Mouse (Mus musculus) MEL (cell line): ENCODE results near the gene Slc45a2.

Experiments used
- CTCF ChIP-seq, 3 experiments: IDR thresholded peaks in 2 of 3; conservative IDR thresholded peaks in 1 of 3; 2 replicates each; pipeline ENCODE4 v1.5.1; 2011 to 2012; ENCODE audit warnings: low read length in 3 of 3, low read depth in 2 of 3, mild to moderate bottlenecking in 2 of 3, improper control_type of control experiment in 1 of 3, inconsistent platforms in 1 of 3, mixed read lengths in 1 of 3, moderate library complexity in 1 of 3; ENCODE audit not compliant: control insufficient read depth in 1 of 3, insufficient read depth in 1 of 3, poor library complexity in 1 of 3, severe bottlenecking in 1 of 3
- MAZ ChIP-seq: IDR thresholded peaks from 2 replicates; pipeline ENCODE4 v1.6.1; 2012; ENCODE audit warnings: low read depth, mild to moderate bottlenecking, inconsistent platforms, low read length, improper control_type of control experiment
- RAD21 ChIP-seq: IDR thresholded peaks from 2 replicates; pipeline ENCODE4 v1.6.1; 2011; ENCODE audit warnings: mild to moderate bottlenecking, low read depth, low read length, improper control_type of control experiment

DNA sequence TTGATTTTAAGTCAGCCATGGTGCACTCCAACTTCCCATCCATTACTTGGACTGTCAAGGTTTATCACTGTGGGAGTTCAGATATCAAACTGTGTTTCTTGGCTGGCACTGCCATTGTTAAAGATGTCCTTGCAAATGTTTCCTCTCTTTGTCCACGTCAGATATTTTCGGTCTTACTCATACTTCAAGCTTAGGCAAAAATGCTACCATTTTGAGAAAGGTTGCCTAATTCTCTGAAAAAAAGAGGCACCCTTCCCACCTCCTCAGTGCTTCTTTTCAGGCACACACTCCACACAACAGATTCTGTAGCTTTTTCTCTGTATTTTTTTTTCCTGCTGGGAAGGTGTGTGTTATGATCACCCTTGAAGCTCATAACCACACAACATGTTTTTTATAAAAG is 40.7 kb downstream of the Slc45a2 start:
- TF ChIP-seq RAD21 (no peak), MAZ (no peak), CTCF (IDR thresholded peaks at IDR 0.05 in 2 of 3, conservative IDR thresholded peaks at IDR 0.05 in 1 of 3; ENCODE audit: control insufficient read depth in 1 of 3, insufficient read depth in 1 of 3, low read depth in 2 of 3, low read length in 3 of 3, poor library complexity in 1 of 3, severe bottlenecking in 1 of 3) (no peak)
